Mouse (Mus musculus) monocyte, adult 2 months (primary cell): ENCODE results near the gene 4932438A13Rik.
A peak's percentile ranks its signal among the peaks of the same experiment; 100 is the strongest.

ENCODE experiments used
- DNase-seq, 2 experiments: peaks; one replicate each; pipeline ENCODE4 v3.0.0; 2022; ENCODE audit warnings: low spot score in 2 of 2, low read depth in 1 of 2

Gene 4932438A13Rik

GRCm38 (mm10) chr3:36917832-36918231, 54.9 kb downstream of the 4932438A13Rik start:
- no peak for DNase-seq

DNA sequence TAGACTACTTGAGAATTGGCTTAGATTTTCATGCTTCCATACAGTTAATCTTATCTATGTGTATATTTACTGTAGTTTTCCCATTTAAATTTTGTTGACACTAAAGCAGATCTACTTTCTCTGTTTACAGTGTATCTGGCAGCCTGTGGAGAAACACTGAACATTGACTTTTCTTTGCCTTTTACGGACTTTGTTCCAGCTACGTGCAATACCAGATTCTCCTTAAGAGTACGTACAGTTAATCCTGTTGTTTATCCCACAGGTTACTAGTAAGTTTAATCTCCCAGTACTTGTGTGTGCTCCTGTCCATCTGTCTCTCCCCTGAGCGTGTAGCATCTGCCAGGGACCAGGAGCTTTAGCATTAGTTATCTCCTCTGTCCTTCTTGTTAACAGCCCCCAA, 55.4 kb downstream of the 4932438A13Rik start:
- DNase-seq, result no peak

DNA sequence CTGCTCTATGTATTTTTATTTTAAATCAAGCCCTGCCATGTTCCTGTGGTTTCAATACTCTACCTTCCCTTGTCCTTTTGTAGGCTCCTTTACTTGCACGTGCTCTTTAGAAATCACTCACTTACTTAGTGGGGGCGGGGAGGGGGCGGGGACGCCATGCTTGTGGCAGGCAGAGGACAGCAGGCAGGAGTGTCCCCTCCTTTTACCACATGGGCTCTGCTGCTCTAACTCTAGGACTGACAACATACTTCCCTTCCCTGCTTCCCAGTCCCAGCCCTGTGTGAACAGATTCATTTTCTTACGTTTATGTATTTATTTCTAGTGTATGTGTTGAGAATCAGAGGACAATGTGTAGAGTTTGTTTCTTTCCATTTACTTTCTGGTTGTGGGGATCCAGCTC, 78.7 kb downstream of the 4932438A13Rik start:
- no peak for DNase-seq

GRCm38 (mm10) chr3:36942108-36942507, 79.2 kb downstream of the 4932438A13Rik start:
- DNase-seq, result no peak

GRCm38 (mm10) chr3:36943706-36944105, 80.8 kb downstream of the 4932438A13Rik start:
- DNase-seq, result no peak

DNA sequence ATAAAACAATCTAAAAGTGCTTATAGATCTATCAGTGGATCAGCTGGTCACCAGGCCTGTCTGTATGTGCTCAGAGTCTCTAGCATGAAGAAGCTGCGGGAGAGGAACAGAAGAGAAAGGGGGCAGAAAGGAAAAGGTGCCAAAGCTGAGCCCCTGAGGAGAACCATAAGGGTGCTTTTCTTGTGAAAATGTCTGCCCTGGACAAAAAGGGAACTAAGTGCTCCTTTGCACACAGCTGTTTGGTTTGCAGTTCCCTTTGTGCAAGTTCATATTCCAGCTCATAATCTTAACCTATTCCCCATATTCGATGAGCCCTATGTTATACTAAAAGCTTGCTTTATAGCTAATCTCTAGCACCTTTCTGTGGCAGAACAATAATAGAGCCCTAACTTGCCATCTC, 175.1 kb downstream of the 4932438A13Rik start:
- no peak for DNase-seq

DNA sequence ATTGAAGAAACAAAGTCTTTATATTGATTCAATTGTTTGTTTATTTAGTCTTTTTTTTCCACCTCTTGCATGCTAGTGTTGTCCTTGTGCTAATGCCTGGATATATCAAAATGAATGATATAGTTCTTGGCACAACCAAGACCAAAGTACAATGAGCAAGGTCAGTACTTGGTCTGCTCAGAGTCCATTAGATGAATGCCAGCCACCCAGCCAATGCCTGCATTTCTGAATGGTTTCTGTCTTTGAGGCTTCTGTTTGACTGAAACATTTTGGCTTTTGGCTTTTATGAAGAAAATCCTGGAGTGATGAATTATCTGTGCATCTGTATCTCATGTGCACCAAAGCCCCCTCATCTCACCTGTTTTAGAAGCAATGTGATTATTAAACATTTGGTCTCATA, 176.9 kb downstream of the 4932438A13Rik start:
- no peak for DNase-seq

DNA sequence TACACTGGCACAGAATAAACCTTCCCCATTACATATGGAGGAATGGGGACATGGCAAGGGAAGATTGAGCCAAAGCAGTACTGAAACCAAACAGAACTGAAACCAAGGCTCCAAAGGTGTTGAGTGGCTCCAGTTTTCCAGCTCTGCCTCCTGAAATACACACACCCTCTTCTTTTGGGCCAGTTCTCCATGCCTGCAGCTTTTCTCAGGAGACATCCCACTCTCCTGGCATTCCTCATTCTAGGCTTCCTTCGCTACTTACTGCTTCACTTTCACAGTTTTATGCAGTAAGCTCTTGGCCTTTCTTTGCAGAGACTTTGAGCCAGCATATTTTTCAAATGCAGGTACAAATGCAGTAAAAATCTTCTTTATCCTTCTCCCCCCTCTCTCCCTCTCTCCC, 188.6 kb downstream of the 4932438A13Rik start:
- DNase-seq, result no peak

DNA sequence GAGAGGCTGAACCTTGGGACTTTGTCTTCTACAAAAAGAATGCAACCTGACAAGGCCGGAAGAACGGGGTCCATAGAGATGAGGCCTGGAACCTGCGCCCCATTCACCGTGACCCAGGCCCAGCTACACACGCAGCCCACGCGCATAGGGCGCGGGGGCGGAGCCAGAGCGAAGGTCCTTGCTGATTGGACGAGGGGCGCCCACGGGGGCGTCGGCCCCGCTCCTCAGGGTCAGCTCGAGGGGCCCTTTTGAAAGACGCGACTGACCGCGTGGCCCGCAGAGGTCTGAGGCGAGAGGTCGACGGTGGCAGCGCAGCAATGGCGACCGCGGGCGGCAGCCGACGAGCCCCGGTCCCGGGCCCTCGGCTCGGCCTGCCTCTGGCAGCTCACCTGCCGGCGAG, 200.5 kb downstream of the 4932438A13Rik start, which contains the start of gene Adad1:
Gene Adad1, plus strand, starts transcription at position 122 of the 400 bp plus-strand sequence.
- DNase-seq, result no peak

GRCm38 (mm10) chr3:37073211-37073610, 210.3 kb downstream of the 4932438A13Rik start:
- peak; percentile 0 to 3 for DNase-seq

GRCm38 (mm10) chr3:37084860-37085259, 222.0 kb downstream of the 4932438A13Rik start:
- no peak for DNase-seq

- no peak for DNase-seq
These were observed 227.8 kb downstream of the 4932438A13Rik start for GRCm38 (mm10) chr3:37090721-37091120.
